Mouse (Mus musculus) stomach, embryonic 14.5 days (tissue): ENCODE data around the gene Gria4. TPM values are rescaled to one million over a fixed set of nuclear protein-coding genes. Genes with fewer than 3 reads are reported as not detected.

ENCODE experiments used
- microRNA-seq: library from miRNA; unstranded; fragments of <30 nt; microRNA quantifications from one replicate; pipeline ENCODE4, GENCODE M21; 2016
- polyA plus RNA-seq: library from polyadenylated mRNA; unstranded; fragments of >200 nt; fragmentation: Nextera tagmentation; extraction: Ambion mirVana; gene quantifications from 2 replicates; pipeline ENCODE4 v1.2.1, GENCODE M21; 2014

The Gria4 gene
- polyA plus RNA-seq, 1 experiment from 2014 or later: 12.1 TPM

Small RNA genes lying within 50 kb of the gene (microRNA-seq; reads per million reads assigned to microRNA genes)
- gene Gm23811: not detected
- gene Gm23992: not detected
